Mouse (Mus musculus) heart, adult 2 months (tissue): ENCODE measurements around the gene Kank2.

Source experiments
- CTCF ChIP-seq: fragments of 200-600 bp; IDR thresholded peaks from 2 replicates; pipeline ENCODE4 v1.8.1; 2022; ENCODE audit warnings: antibody characterized with exemption, mild to moderate bottlenecking, moderate library complexity
- EP300 ChIP-seq: fragments of 200-500 bp; IDR thresholded peaks from 2 replicates; pipeline ENCODE4 v1.6.1; 2011; ENCODE audit warnings: low read depth, low read length, control low read depth; ENCODE audit not compliant: insufficient read depth
- POLR2A ChIP-seq: fragments of 200-500 bp; IDR thresholded peaks from 2 replicates; pipeline ENCODE4 v1.6.1; 2011; ENCODE audit warnings: mild to moderate bottlenecking, low read depth, low read length, control low read depth; ENCODE audit not compliant: insufficient read depth

GRCm38 (mm10) chr9:21846755-21847341 lies 48.3 kb upstream of the Kank2 start:
- TF ChIP-seq CTCF (no peak), EP300 (peak; percentile 91), POLR2A (no peak)
